Mouse (Mus musculus) forelimb bud, embryonic 11.5 days (tissue): ENCODE measurements around the gene Desi1.

ENCODE experiments used
- DNase-seq: peaks from one replicate; pipeline ENCODE4 v3.0.0-alpha.2; 2012; ENCODE audit warnings: low read depth, low spot score

Gene Desi1

GRCm38 (mm10) chr15:81966062-81966829 is 67.4 kb downstream of the Desi1 start:
- no peak for DNase-seq

- DNase-seq = no peak
These were observed 68.6 kb downstream of the Desi1 start for GRCm38 (mm10) chr15:81964980-81965545.

GRCm38 (mm10) chr15:81964262-81964661 is 69.4 kb downstream of the Desi1 start:
- no peak for DNase-seq

DNA sequence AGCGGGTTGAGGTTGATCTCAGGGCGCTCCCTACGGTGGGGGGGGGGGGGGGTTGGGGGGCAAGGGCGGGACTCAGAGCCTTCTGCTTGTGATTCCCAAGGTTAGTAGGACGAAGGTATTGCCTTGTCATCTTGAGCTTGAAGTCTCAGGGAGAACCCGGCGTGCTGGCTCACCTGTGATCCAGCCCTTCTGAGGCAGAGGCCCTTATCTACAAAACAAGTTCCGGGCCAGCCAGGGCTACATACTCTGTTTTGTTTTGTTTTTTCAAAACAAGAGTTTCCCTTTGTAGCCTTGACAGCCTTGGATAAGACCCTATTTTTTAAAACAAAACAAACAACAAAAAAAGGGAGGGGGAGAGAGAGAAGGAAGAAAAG is 72.6 kb downstream of the Desi1 start:
- DNase-seq = no peak

GRCm38 (mm10) chr15:81960171-81961077 is 73.2 kb downstream of the Desi1 start, which contains the start of gene Pmm1:
Gene Pmm1 (minus strand): TSS chr15:81960930.
- DNase-seq = peak; percentile 96

DNA sequence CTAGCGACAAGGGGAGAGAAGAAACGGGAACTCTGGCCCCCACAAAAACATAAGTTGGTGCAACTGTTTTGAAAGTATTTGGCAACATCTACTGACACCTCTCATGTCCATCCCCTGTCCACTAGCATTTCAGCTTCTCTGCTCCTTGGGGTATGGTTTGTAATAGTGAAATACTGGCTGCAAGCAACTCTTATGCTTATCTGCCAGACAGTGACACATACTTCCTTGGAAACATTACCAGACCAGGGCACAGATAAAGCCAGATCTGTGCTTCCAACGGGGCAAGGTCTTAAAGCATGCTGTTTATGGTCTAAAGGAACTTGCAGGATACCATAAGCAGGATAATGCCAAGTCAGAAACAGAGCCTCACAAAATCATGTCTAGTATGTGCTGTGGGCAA is 74.8 kb downstream of the Desi1 start:
- DNase-seq = no peak

DNA sequence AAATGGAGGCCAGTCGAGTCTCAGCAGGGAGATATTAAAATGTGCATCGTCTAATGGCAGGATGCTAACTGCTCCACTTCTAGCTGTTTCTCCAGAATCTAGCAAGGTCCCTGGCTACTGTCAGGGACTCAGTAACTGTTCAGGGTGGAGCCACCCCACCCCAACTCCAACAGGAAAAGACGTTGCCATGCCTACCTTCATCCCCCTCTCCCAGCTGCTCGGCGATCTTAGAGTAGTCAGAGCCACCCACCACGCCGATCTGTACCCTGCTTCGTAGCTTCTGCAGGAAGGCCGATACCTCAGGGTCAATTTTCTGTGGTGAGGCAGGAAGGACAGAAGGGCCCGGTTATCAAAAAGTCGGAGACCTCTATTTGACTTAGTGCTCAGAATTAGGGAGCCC is 76.1 kb downstream of the Desi1 start:
- no peak for DNase-seq

GRCm38 (mm10) chr15:81956457-81956856 is 77.2 kb downstream of the Desi1 start:
- peak; percentile 34 for DNase-seq

GRCm38 (mm10) chr15:81955414-81955813 is 78.2 kb downstream of the Desi1 start:
- DNase-seq = no peak

DNA sequence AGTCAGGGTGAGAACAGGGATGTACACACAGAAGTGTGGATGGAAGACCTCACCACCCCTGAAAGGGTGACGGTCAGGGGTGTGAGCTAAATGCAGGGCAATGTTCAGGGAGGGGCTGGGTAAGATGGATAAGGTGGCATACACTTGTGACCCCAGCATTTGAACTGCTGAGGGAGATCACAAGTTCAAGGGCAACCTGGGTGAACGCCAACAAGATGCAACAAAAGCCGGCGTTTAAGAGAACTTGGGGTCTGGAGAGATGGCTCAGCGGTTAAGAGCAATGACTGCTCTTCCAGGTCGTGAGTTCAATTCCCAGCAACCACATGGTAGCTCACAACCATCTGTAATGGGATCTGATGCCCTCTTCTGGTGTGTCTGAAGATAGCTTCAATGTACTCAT is 78.9 kb downstream of the Desi1 start:
- no peak for DNase-seq

DNA sequence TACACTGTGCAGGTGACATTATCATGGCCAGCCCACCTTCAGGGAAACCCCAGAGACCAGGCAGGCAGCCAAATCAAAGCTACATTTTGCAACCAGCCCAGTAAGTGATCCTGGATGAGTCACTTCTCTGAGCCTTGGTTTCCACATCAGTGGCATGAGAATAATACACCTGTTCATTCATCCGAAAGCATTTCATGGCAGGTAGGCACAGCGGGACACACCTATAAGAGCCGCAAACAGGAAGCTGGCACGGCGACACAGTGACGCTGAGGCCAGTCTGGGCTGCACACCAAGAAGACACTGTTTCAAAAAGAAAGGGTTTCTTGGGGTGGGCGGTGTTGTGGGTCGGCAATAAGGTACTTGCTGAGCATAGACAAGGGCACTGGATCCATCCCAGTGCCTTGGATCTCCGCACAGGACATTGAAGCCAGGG is 79.5 kb downstream of the Desi1 start:
- DNase-seq = no peak

GRCm38 (mm10) chr15:81952310-81952709 is 81.4 kb downstream of the Desi1 start:
- DNase-seq = no peak

- DNase-seq = no peak
These were observed 82.5 kb downstream of the Desi1 start for GRCm38 (mm10) chr15:81951159-81951558.

DNA sequence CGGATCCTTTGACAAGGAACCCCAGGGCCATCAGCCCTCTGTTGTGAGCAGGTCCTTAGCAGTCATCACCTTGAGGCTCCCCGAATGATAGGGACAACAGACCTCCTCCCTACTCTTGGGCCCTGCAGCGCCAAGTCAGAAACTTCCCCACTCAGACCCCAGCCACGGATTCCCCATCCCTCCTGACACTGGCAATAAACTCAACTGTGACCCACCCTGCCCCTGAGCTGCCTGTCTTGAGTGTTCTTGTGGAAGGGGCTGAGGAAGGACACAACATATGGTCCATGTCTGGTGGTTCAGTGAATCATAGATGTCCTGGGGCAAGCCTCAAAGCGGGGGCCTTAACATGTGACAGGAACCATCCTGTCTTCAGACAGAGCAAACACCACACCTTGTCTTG is 82.9 kb downstream of the Desi1 start:
- DNase-seq = no peak

DNA sequence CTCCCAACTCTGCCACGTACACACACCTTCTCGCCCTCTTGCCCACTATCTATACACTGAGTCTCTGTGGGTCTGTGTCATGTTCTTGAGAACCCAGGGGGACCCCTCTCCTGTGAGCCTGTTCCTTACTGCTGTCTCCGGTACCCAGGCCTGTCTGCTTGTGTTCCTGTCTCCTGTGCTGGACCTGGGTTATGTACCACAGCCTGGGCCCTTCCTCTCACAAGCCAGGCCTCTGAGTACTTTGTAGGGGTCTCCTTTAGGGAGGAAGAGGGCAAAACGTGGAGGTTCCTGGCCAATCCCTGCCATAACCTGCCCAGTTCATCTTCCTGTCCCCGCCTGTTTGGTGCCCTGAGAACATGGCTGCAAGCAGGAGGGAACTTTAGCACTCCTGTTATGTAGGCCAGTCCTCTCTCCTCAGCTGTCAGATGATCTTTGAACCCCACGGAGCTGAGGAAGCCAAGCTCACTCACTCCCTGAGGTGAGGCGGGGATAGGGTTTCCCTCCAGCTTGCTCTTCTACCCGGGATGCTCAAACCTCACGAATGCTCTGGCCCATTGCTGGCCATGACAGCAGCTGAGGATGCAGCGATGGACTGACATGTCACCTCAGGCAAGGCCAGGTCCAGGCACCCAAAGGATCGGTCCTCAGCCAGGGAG is 84.1 kb downstream of the Desi1 start:
- no peak for DNase-seq

DNA sequence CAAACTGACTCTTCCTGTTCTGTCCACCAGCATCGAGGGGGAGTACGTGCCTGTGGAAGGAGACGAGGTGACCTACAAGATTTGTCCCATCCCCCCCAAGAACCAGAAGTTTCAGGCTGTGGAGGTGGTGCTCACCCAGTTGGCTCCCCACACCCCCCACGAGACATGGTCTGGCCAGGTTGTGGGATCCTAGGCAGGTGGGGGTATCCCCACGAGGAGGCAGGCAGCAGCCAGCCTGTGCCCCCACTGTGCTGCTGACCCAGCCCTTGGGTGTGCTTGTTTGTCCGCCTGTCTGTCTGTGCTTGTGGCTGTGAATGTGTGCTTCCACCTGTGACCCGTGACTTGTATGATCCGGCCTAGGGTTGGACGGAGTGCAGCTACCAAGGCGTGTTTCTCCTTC is 84.6 kb downstream of the Desi1 start:
- DNase-seq = no peak

DNA sequence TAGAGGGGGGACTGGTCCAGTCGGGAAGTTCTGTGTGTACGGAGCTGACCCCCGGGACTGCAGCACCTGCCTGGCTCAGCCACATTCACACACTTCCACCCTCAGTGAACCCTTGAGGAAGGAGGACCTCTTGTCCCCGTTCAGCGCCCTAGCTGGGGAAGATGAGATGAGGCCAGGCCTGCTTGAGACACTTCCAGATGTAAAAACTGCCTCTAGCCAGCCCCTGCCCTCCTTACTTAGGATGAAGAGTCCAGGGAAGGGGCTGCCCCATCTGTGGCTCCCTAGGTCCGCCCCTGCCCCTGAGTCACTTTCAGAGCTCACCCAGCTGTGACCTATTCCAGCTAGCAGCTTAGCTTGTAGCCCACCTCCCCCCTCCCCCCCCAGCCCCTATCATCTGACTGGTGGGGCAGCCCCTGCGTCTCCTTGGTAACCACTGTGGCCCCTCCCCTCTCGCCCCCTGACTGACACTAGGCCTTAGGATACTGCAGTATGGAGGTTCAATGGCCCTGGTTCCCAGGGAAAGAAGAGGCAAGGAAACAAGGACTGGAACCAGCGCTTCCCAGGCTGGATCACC is 90.4 kb downstream of the Desi1 start:
- peak; percentile 35 for DNase-seq
